ENCODE assay signal across 8 mouse cellular contexts in the genomic region with DNA sequence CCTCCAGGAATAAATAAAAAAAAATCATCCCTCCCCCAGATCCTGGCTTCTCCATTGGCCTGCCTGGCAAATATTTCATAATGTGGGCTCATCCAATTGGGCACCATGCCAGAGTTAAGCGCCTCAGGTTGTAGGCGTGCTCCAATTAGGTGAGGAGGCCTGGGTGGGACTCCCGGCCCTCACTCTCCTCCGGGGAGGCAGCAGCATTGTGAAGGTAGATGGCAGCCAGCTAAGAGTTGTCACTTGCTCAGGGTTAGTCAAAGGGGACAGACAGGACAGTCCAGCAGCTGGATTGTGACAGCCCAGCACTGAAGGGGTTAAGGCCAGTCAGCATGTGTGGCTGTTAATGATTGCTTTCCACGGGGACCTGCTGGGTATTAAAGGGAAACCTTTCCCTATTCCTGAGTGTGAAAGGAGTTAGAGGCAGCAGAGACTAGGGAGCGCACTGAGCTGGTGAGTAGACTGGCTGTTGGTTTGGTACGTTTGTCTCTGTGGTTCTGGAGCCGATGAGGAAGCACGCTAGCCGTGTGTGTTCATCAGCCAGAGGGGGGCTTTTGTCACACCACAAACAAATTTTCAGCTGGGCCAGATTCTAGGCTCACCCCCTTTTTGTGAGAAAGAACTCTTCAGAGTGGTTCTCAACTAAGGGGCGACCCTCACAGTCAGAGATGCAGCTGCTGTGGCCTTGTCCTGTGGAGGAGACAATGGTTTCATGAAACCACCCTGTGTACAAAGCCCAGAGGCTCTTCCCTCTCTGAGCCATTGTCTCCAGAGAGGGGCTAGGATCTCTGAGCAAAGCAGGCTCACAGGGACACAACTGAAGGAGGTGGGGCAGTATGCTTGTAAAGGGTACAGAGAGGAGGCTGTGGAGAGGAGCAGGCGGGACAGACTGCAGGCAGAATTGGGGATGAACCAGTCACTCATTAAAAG.
DNase-seq lines count a peak whose midpoint lies in the region; ATAC-seq lines count a peak whose summit lies in the region.

No protein-coding gene starts in this region.

- H3K27me3 ChIP-seq in heart, embryonic 12.5 days (replicated peaks) = no peaks in the 10 kb centered on the region
- H3K27me3 ChIP-seq in forebrain, embryonic 11.5 days (ENCODE audit: control insufficient read depth, insufficient read depth, low read length) = no peaks in the 10 kb centered on the region
- no peaks in the 10 kb centered on the region for H3K27me3 ChIP-seq in liver, embryonic 16.5 days (ENCODE audit: control insufficient read depth, insufficient read depth, low read depth, low read length)

- peak overlapping the region; percentile 52 for H3K4me2 ChIP-seq in heart, embryonic 12.5 days
- H3K4me2 ChIP-seq in forebrain, embryonic 11.5 days (ENCODE audit: low read depth, low read length, severe bottlenecking) = peak overlapping the region; percentile 29; the same call in 1 of the 2 replicates
- H3K4me2 ChIP-seq in liver, embryonic 16.5 days (ENCODE audit: low read depth, low read length) = peak overlapping the region; percentile 38

- intact Hi-C loops in gastrocnemius, postnatal 14 days (cut with DNase I; ENCODE audit: low total_unique reads) = no loop called here

- H3K4me1 ChIP-seq in heart, embryonic 12.5 days (replicated peaks) = peaks cover 62% of the 10 kb centered on the region
- H3K4me1 ChIP-seq in forebrain, embryonic 11.5 days (replicated peaks; ENCODE audit: control insufficient read depth, insufficient read depth, low read length) = peaks cover 14% of the 10 kb centered on the region; the same call in 1 of the 2 replicates
- H3K4me1 ChIP-seq in liver, embryonic 16.5 days (ENCODE audit: control insufficient read depth, low read depth, low read length) = peaks cover 25% of the 10 kb centered on the region

- no peaks in the 10 kb centered on the region for H3K9me3 ChIP-seq in heart, embryonic 12.5 days (replicated peaks)
- H3K9me3 ChIP-seq in forebrain, embryonic 11.5 days (ENCODE audit: control insufficient read depth, low read length) = no peaks in the 10 kb centered on the region
- no peaks in the 10 kb centered on the region for H3K9me3 ChIP-seq in liver, embryonic 16.5 days (replicated peaks; ENCODE audit: control insufficient read depth, low read length)

- peak overlapping the region; percentile 26 for H3K4me3 ChIP-seq in heart, embryonic 12.5 days
- H3K4me3 ChIP-seq in forebrain, embryonic 11.5 days (ENCODE audit: low read depth, low read length) = peak overlapping the region; percentile 5; the same call in 1 of the 2 replicates
- peak overlapping the region; percentile 42 for H3K4me3 ChIP-seq in liver, embryonic 16.5 days (ENCODE audit: low read depth, low read length)

- peak overlapping the region; percentile 50 for H3K9ac ChIP-seq in heart, embryonic 12.5 days
- H3K9ac ChIP-seq in forebrain, embryonic 11.5 days (ENCODE audit: low read length) = peak overlapping the region; percentile 37
- peak overlapping the region; percentile 37 for H3K9ac ChIP-seq in liver, embryonic 16.5 days (ENCODE audit: low read depth, low read length)

- peaks cover 5% of the 10 kb centered on the region; the same call in 1 of the 2 replicates for H3K36me3 ChIP-seq in heart, embryonic 12.5 days
- H3K36me3 ChIP-seq in forebrain, embryonic 11.5 days (ENCODE audit: control insufficient read depth, insufficient read depth, low read length) = no peaks in the 10 kb centered on the region
- no peaks in the 10 kb centered on the region for H3K36me3 ChIP-seq in liver, embryonic 16.5 days (ENCODE audit: control insufficient read depth, insufficient read depth)

- H3K27ac ChIP-seq in heart, embryonic 12.5 days (ENCODE audit: poor library complexity, severe bottlenecking) = peak overlapping the region; percentile 92
- peak overlapping the region; percentile 66 for H3K27ac ChIP-seq in forebrain, embryonic 11.5 days (ENCODE audit: low read depth, low read length)
- peak overlapping the region; percentile 62 for H3K27ac ChIP-seq in liver, embryonic 16.5 days (ENCODE audit: low read length)

- WGBS in heart, embryonic 12.5 days = 20% methylated on average over 12 of the region's 12 CpGs
- WGBS in forebrain, embryonic 11.5 days = 19% methylated on average over 12 of the region's 12 CpGs
- WGBS in liver, embryonic 16.5 days (ENCODE audit: insufficient replicate concordance) = 23% methylated on average over 12 of the region's 12 CpGs

- no peak for DNase-seq in heart, adult 9 months (ENCODE audit: low spot score in 2 of 2)
- DNase-seq in forebrain, embryonic 11.5 days (ENCODE audit: low spot score) = peak; percentile 63
- DNase-seq in kidney, adult 11 months = peak; percentile 89
- peak; percentile 41 for DNase-seq in retina, postnatal 7 days (ENCODE audit: low read depth, low spot score)
- no peak for DNase-seq in cerebellum, postnatal 36 days
- no peak for DNase-seq in gastrocnemius, postnatal 14 days

- peak; percentile 33; the same call in 1 of the 2 replicates for ATAC-seq in heart, embryonic 12.5 days (ENCODE audit: insufficient number of reproducible peaks, low FRiP score)
- peak; percentile 66 for ATAC-seq in forebrain, embryonic 11.5 days (replicated peaks; ENCODE audit: low FRiP score)
- peak; percentile 63 for ATAC-seq in liver, embryonic 16.5 days (ENCODE audit: low read depth)

Comparison
In these comparisons a context has a peak if more than half of its experiments do, and no peak if none do; other contexts are left out.
1. DNase-seq: peak in forebrain, embryonic 11.5 days (single experiment), kidney, adult 11 months (single experiment) and retina, postnatal 7 days (single experiment); none in heart, adult 9 months (0 of 2), cerebellum, postnatal 36 days (0 of 2) and gastrocnemius, postnatal 14 days (single experiment).
2. Peak in every context shown above with its lines, with median percentiles within 50 percentile points of each other: ATAC-seq, H3K27ac ChIP-seq, H3K4me2 ChIP-seq, H3K4me3 ChIP-seq and H3K9ac ChIP-seq.